Mouse (Mus musculus) G1E (cell line): ENCODE results near the gene Tnfsf10.

Source experiments
- CTCF ChIP-seq: IDR thresholded peaks from 2 replicates; pipeline ENCODE4 v1.5.1; 2012; ENCODE audit warnings: low read depth, low read length, inconsistent platforms, mixed read lengths
- GATA1 ChIP-seq: IDR thresholded peaks from 2 replicates; pipeline ENCODE4 v1.6.1; 2012; ENCODE audit warnings: borderline replicate concordance, low read length, inconsistent platforms, mixed read lengths
- GATA2 ChIP-seq: IDR thresholded peaks from 2 replicates; pipeline ENCODE4 v1.6.1; 2012; ENCODE audit warnings: low read depth, low read length, inconsistent platforms, borderline replicate concordance
- TAL1 ChIP-seq: conservative IDR thresholded peaks from 2 replicates; pipeline ENCODE4 v1.6.1; 2012; ENCODE audit warnings: low read depth, low read length, inconsistent platforms, mixed read lengths

DNA sequence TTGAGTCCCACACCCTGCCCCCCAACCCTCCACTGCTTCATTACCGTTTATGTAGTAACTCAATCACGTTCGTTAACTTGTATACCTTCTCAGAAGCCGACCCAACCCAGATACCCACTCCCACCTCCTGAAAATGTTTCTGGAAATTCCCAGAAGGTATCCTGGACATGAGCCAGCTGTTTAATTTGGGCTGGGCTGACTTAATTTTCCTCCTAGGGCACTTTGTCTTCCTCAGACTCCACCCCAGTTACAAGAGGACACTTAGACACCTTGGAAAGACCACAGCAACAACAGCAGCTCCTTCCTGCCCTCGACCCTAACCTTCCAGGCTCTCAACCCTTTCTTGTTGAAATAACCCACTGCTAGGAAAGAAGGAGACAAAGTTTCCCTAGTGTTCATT, 6.7 kb downstream of the Tnfsf10 start:
- no peak for TF ChIP-seq CTCF
- TF ChIP-seq TAL1: no peak
- TF ChIP-seq GATA2: no peak
- no peak for TF ChIP-seq GATA1
